Mouse (Mus musculus) ovary, adult 10 weeks (tissue): ENCODE data around the gene Cacng8. TPM values are rescaled to one million over a fixed set of nuclear protein-coding genes. Genes with fewer than 3 reads are reported as not detected.

Experiments
- polyA plus RNA-seq: library from polyadenylated mRNA; stranded (reverse); fragments of 350-450 nt; fragmentation: Illumina TruSeq; extraction: RNeasy Lipid Tissue Mini Kit (QIAGEN cat#74804); gene quantifications from one replicate; pipeline ENCODE4 v1.2.3, GENCODE M21; 2014

Gene Cacng8
- polyA plus RNA-seq, result not detected

GRCm38 (mm10) chr7:3390413-3391080, at the start of gene Cacng8:
Gene Cacng8, plus strand, starts transcription at chr7:3390683.

GRCm38 (mm10) chr7:3423895-3424294, 33.4 kb downstream of the Cacng8 start, which contains the start of gene Cacng6:
Gene Cacng6, plus strand, starts transcription at chr7:3424195.

Other genes with a start within 250 kb of the Cacng8 start
- gene AU018091, start 221.5 kb upstream of the Cacng8 start, polyA plus RNA-seq, result 0.46 TPM
- gene Nlrp12, start 140.9 kb upstream of the Cacng8 start, polyA plus RNA-seq, result not detected
- gene Myadm, start 101.6 kb upstream of the Cacng8 start, polyA plus RNA-seq, result 168 TPM
- not detected for gene Prkcg, start 101.5 kb upstream of the Cacng8 start, polyA plus RNA-seq
- 1.5 TPM for gene Cacng7, start 57.7 kb upstream of the Cacng8 start, polyA plus RNA-seq
- gene Cacng6, start 33.5 kb downstream of the Cacng8 start, polyA plus RNA-seq, result 0.46 TPM
- gene Tarm1, start 111.9 kb downstream of the Cacng8 start, polyA plus RNA-seq, result not detected
- 0.26 TPM for gene Oscar, start 225.5 kb downstream of the Cacng8 start, polyA plus RNA-seq
- 10.4 TPM for gene Ndufa3, start 226.7 kb downstream of the Cacng8 start, polyA plus RNA-seq
- gene Tfpt, start 239.2 kb downstream of the Cacng8 start, polyA plus RNA-seq, result 1.0 TPM
- 21.1 TPM for gene Prpf31, start 239.3 kb downstream of the Cacng8 start, polyA plus RNA-seq